Mouse (Mus musculus) spleen, postnatal 36 days (tissue): ENCODE data around the gene Trim15.
A peak's percentile ranks its signal among the peaks of the same experiment; 100 is the strongest.

ENCODE experiments used
- DNase-seq, 2 experiments: peaks; one replicate each; pipeline ENCODE4 v3.0.0; 2022; ENCODE audit warnings: low spot score in 2 of 2, mixed read lengths in 1 of 2

Gene Trim15

DNA sequence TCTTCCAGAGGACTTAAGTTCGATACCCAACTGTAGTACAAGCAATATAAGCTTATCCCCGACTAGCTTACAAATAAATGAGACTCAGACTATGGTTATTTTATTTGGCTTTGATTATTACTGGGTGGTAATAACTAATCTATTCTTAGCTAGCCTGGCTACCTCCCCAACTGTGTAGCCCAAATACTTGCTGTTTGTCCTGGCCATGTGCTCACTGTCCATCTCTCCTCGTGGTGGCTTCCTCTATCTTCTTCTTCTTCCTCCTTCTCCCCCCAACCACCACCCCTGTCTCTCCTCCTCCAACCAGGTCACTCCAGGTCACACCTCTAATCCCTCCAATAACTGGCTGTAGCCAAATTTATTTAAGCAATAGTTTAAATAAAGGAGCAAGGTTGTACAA, 36.5 kb downstream of the Trim15 start:
- DNase-seq: no peak

DNA sequence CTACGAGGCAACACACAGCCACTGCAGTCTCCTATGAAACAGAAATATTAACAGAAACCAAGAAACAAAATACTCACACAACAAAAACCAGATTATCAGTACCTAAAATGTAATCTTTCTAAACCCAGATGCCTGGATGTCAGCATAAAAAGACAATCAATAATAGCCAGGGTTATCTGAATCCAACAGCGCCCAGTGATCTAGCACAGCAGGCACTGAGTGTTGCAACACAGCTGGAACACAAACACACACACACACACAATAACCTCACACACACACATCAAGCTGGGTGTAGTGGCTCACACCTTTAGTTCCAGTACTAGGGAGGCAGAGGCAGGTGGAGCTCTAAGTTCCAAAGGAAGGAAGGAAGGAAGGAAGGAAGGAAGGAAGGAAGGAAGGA, 38.5 kb downstream of the Trim15 start:
- no peak for DNase-seq

DNA sequence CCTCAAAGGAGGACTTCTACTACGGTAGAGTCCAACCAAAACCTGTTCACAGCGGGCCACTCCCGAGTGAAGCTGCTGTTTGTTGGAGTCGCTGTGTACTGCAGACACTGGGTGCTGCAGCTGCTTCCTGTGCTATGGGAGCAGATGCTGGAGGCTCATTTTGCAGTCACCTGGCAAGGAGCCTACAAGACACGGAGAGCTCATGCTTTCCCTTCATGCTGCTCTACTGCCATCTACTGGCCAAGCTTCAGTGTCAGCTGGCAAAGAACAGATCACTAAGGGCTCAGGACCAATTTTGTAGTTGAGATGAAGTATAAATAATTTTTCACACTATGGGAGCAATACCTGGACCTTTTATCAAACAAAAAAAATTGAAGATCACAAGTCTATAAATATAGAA, 41.0 kb downstream of the Trim15 start:
- peak; percentile 72 to 80 for DNase-seq

DNA sequence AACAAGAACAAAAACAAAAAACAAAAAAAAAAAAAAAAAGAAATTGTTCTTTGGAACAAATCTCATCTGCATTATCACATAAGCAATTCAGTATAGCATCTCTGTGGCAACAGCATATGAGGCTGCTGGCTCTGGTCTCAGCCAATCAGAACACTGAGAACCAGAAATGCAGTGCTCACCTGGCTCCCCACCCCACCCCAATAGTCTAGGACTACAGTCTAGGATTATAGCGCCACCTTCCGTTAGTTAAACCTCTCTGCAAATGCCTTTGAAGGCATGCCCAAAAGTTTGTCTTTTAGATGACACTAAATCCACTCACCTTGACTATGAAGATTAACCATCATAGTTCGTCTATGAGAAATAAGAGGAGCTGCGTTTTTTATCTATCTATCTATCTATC, 41.5 kb downstream of the Trim15 start:
- DNase-seq: peak; percentile 14 to 25

DNA sequence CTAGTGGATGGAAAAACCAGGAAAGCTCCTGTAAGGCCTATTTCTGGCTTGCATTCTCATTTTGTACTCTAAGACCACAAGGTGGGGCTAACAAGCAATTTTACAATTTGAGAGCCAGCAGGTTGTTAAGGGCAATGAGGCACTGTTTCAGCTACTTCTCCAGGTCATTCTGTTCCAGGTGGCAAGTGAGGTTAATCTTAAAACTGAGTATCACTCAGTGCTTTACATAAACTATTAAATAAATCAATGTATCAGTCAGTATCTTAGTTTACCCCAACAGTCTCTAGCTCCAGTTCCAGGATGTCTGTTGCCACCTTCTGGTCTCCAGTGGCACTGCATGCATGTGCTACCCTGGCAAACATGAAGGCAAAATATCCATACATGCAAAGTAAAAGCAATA, 43.0 kb downstream of the Trim15 start:
- DNase-seq: peak; percentile 45 to 54

DNA sequence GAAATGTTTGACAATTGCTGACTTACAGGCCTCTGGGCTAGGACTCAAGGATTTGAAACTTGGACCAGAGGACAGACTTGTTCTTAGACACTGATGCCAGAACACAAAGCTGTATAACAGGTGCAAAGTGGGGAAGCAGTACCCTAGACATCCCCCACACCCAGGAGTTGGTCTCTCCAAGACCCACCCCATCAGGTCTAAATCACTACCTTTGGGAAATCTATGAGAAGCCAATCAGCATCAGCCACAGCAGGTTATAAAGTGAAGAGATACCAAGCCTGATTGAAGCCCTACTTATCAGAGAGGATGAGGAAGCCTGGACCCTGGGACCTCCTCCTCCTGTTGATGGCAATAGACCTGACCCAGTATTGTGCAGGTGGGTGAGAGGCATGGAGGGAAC, 55.1 kb downstream of the Trim15 start, which contains the start of gene H2-M10.6:
Gene H2-M10.6 (plus strand): TSS at position 301 of the 400 bp plus-strand sequence.
- DNase-seq: no peak
